Mouse (Mus musculus) liver, embryonic 14.5 days (tissue): Measurements from ENCODE around the gene Derl3. TPM values are rescaled to one million over a fixed set of nuclear protein-coding genes. Genes with fewer than 3 reads are reported as not detected.

Experiments
- ATAC-seq: fragments of 200-750 bp; cut with Nextera tagmentation; 2 replicates; pipeline ENCODE4 v1.8.0; 2017; ENCODE audit warnings: moderate number of reproducible peaks, mild to moderate bottlenecking, moderate library complexity; ENCODE audit not compliant: insufficient read depth
- DNase-seq, 3 experiments: peaks; one replicate each; pipeline ENCODE4 v3.0.0-alpha.2; 2012 to 2013; ENCODE audit warnings: low read depth in 3 of 3, low spot score in 3 of 3
- H3K27ac ChIP-seq: fragments of 300-500 bp; sonication (generic); 2 replicates; pipeline ENCODE4 v1.5.1; 2014; ENCODE audit warnings: moderate library complexity, mild to moderate bottlenecking, control low read depth, inconsistent platforms
- H3K27me3 ChIP-seq: fragments of 300-500 bp; sonication (generic); 2 replicates; pipeline ENCODE4 v1.6.1; 2014; ENCODE audit warnings: mild to moderate bottlenecking, low read length, moderate library complexity; ENCODE audit not compliant: control insufficient read depth, insufficient read depth
- H3K36me3 ChIP-seq: fragments of 300-500 bp; sonication (generic); replicated peaks from 2 replicates; pipeline ENCODE4 v1.6.1; 2014; ENCODE audit warnings: low read depth; ENCODE audit not compliant: control insufficient read depth, insufficient read depth
- H3K4me1 ChIP-seq, 2 experiments: fragments of 200-500 bp in 1 of 2; fragments of 300-500 bp in 1 of 2; sonication (generic) in 1 of 2; replicated peaks; 2 replicates each; pipeline ENCODE4 v1.6.1; 2012 to 2014; ENCODE audit warnings: antibody characterized with exemption in 1 of 2, inconsistent platforms in 1 of 2, low read length in 1 of 2; ENCODE audit not compliant: control insufficient read depth in 2 of 2, insufficient read depth in 2 of 2
- H3K4me2 ChIP-seq: fragments of 300-500 bp; sonication (generic); 2 replicates; pipeline ENCODE4 v1.6.1; 2014; ENCODE audit warnings: low read depth, mild to moderate bottlenecking, control low read depth, moderate library complexity
- H3K4me3 ChIP-seq, 2 experiments: fragments of 200-500 bp in 1 of 2; fragments of 300-500 bp in 1 of 2; sonication (generic) in 1 of 2; 2 replicates each; pipeline ENCODE4 v1.5.1; 2012 to 2014; ENCODE audit warnings: low read depth in 2 of 2, low read length in 2 of 2, mild to moderate bottlenecking in 2 of 2, control low read depth in 1 of 2, inconsistent platforms in 1 of 2, moderate library complexity in 1 of 2; ENCODE audit not compliant: insufficient read depth in 1 of 2
- H3K9ac ChIP-seq: fragments of 300-500 bp; sonication (generic); replicated peaks from 2 replicates; pipeline ENCODE4 v1.6.1; 2014; ENCODE audit warnings: mild to moderate bottlenecking, control low read depth, moderate library complexity
- H3K9me3 ChIP-seq: fragments of 300-500 bp; sonication (generic); 2 replicates; pipeline ENCODE4 v1.6.1; 2016; ENCODE audit warnings: low read length, mixed read lengths; ENCODE audit not compliant: control insufficient read depth
- CTCF ChIP-seq: IDR thresholded peaks from 2 replicates; pipeline ENCODE4 v1.5.1; 2016; ENCODE audit warnings: antibody characterized with exemption, low read depth, control low read depth
- EP300 ChIP-seq: IDR thresholded peaks from 2 replicates; pipeline ENCODE4 v1.6.1; 2016; ENCODE audit warnings: antibody characterized with exemption, low read depth
- WGBS: fragments of 180-500 bp; shearing (Covaris S2); extraction: QIAGEN DNeasy Blood & Tissue Kit; methylation state at CpG from one replicate; pipeline ENCODE4 v1.1.7; 2014; ENCODE audit not compliant: insufficient replicate concordance; 5-methylcytosine and 5-hydroxymethylcytosine counted together
- polyA plus RNA-seq, 2 experiments: library from polyadenylated mRNA; depleted of rRNA in 1 of 2; stranded (reverse) in 1 of 2; unstranded in 1 of 2; fragments of >200 nt; fragmentation: Nextera tagmentation in 1 of 2; extraction: Ambion mirVana in 1 of 2; gene quantifications; 2 replicates each; pipeline versions ENCODE4 v1.2.1 to v1.2.3; 2012 to 2014

The Derl3 gene
- polyA plus RNA-seq, 2 experiments, result 0.18 to 0.47 TPM

DNA sequence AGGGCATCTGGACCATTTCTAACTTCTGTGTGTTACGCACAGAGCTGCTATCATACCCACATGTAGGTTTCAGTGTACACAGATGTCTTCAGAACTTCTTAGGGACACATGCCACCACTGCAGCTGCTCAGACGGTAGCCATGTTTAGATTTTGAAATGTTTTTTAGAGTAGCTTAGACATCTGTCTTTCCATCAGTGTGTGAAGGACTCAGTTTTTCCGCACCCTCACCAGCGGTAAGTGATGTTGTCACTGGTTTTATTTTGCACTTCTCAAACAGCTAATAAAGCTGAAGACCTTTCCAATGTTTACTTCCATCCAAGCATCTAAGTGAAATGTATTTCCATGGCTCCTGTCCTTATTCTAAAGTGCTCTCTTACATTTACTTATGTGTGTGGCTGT, 13.7 kb downstream of the Derl3 start:
- Histone ChIP-seq H3K4me2 (no peak overlapping the region), H3K9me3 (no peaks in the 10 kb centered on the region), H3K36me3 (peaks cover 78% of the 10 kb centered on the region), H3K27me3 (no peaks in the 10 kb centered on the region), H3K9ac (no peak overlapping the region), H3K4me3 (no peak overlapping the region), H3K27ac (no peak overlapping the region), H3K4me1 (no peaks in the 10 kb centered on the region)
- no peak for DNase-seq
- ATAC-seq, result no peak
- WGBS, result 83% methylated on average over 4 of the region's 4 CpGs
- TF ChIP-seq EP300, result no peak

DNA sequence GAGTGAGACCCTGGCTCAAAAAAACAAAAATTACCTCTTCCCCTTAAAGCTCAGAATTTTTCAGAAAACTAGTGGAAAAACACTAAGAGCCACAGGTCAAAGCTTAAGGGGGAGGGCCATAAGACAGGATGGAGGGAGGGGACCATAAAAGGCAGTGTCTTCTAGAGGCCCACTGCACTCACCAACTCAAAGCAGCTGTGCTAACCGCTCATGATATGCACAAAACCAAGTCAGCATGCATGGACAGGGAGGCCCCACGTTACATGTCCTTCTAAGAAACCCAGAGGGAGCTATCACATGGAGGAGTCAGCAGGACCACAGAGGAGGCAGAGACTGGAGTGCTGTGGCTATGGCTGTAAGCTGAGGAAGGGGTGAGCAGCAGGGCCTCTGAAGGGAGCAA, 17.5 kb downstream of the Derl3 start:
- 83% methylated on average over 2 of the region's 2 CpGs for WGBS

DNA sequence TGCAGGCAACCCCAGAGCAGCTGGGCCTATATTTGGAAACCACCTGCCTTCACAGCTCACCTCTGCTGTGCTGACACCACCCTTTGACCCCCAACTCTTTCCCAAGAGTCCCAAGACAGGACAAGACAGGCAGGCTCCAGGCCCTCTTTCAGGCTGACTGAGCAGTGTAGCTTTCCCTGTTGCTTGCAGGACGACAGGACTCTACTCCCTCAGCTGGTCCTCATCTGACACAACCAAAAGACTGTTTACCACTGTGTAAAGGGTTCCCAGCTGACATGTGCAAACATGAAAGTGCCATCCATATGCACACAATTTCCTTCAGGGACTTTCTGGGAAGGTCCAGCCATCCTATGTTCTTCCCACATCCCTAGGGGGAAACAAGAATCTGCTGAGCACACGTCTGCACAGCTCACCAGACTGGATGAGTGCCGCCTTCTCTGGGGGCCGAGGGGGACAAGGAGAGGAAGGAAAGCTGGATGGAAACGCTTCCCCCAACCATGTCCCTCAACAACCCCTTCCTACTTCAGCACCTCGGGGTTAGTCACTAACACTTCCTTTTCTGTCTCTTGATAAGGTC, 19.9 kb downstream of the Derl3 start:
- TF ChIP-seq EP300, result no peak
- no peaks in the 10 kb centered on the region for H3K4me1 ChIP-seq
- H3K4me2 ChIP-seq, result no peak overlapping the region
- ATAC-seq (no peak), DNase-seq (no peak)
- no peak overlapping the region for H3K4me3 ChIP-seq
- 46% methylated on average over 6 of the region's 6 CpGs for WGBS
- H3K36me3 ChIP-seq, result peaks cover 29% of the 10 kb centered on the region
- H3K27me3 ChIP-seq, result no peaks in the 10 kb centered on the region
- no peaks in the 10 kb centered on the region for H3K9me3 ChIP-seq
- H3K27ac ChIP-seq, result no peak overlapping the region
- no peak overlapping the region for H3K9ac ChIP-seq

More for the DNA sequence above, 17.5 kb downstream of the Derl3 start:
- H3K9me3 ChIP-seq, result no peaks in the 10 kb centered on the region
- TF ChIP-seq CTCF (no peak), EP300 (no peak)
- ATAC-seq (no peak), DNase-seq (no peak)
- H3K27ac ChIP-seq, result no peak overlapping the region
- H3K27me3 ChIP-seq, result no peaks in the 10 kb centered on the region
- H3K4me2 ChIP-seq, result no peak overlapping the region
- peaks cover 43% of the 10 kb centered on the region for H3K36me3 ChIP-seq
- no peak overlapping the region for H3K9ac ChIP-seq
- no peaks in the 10 kb centered on the region for H3K4me1 ChIP-seq
- H3K4me3 ChIP-seq, result no peak overlapping the region

DNA sequence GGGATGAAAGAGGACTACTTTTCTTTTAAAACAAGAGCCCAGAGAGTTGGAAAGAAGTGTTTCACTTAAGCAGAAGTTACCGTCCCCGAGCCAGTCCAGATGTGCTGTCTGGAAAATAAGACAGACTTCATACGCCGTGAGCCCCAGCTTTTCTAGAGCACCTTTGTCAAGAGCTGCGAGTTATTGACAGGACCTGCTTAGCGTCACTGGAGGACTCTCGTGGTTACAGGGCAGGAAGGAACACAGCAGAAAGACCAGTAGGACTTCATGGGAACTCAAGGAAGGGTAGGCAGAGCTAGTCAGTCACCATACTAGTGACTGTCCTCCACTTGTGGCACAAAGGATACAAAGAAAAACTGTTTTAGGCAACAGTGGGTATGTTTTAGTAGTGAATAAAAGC, 22.3 kb downstream of the Derl3 start:
- 72% methylated on average over 7 of the region's 7 CpGs for WGBS
- Histone ChIP-seq H3K27me3 (no peaks in the 10 kb centered on the region), H3K9ac (no peak overlapping the region), H3K4me2 (no peak overlapping the region), H3K27ac (no peak overlapping the region), H3K36me3 (peaks cover 20% of the 10 kb centered on the region), H3K9me3 (no peaks in the 10 kb centered on the region), H3K4me1 (peaks cover 3 to 5% of the 10 kb centered on the region in 2 experiments; a peak in 3 of 4 replicates), H3K4me3 (no peak overlapping the region)
- TF ChIP-seq EP300 (no peak), CTCF (no peak)
- ATAC-seq (no peak), DNase-seq (no peak)

DNA sequence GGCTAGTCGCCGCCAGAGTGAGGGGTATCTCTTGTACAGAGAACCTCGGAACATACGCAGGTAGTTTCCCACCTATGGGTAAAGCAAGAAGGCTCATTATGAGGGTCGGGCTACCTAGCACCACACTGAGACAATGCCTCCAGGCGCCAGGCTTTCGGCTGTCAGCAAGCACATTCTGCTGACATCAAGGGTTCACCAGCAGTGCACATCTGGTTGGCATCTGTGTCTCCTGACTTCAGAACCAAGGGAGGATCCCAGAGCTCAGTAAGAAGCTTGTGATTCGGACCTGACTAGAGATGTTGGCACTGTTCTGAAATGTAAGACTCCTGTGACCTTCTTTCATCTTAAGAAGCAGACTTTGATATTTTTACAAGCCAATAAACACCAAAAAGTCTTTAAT, 23.6 kb downstream of the Derl3 start:
- no peaks in the 10 kb centered on the region for H3K9me3 ChIP-seq
- no peak overlapping the region for H3K4me2 ChIP-seq
- peaks cover 10% of the 10 kb centered on the region; the same call in 1 of the 2 replicates for H3K36me3 ChIP-seq
- H3K27ac ChIP-seq, result no peak overlapping the region
- no peak for DNase-seq
- TF ChIP-seq EP300, result no peak
- TF ChIP-seq CTCF, result no peak
- H3K4me3 ChIP-seq, result no peak overlapping the region
- ATAC-seq, result no peak
- 80% methylated on average over 8 of the region's 8 CpGs for WGBS
- H3K27me3 ChIP-seq, result no peaks in the 10 kb centered on the region
- H3K4me1 ChIP-seq, result peaks cover 5 to 7% of the 10 kb centered on the region in 2 experiments; a peak in 3 of 4 replicates
- H3K9ac ChIP-seq, result no peak overlapping the region
